Mouse (Mus musculus) liver, embryonic 14.5 days (tissue): ENCODE results near the gene Med14. TPM values are rescaled to one million over a fixed set of nuclear protein-coding genes. Genes with fewer than 3 reads are reported as not detected.

Experiments used
- ATAC-seq: fragments of 200-750 bp; cut with Nextera tagmentation; 2 replicates; pipeline ENCODE4 v1.8.0; 2017; ENCODE audit warnings: moderate number of reproducible peaks, mild to moderate bottlenecking, moderate library complexity; ENCODE audit not compliant: insufficient read depth
- DNase-seq, 3 experiments: peaks; one replicate each; pipeline ENCODE4 v3.0.0-alpha.2; 2012 to 2013; ENCODE audit warnings: low read depth in 3 of 3, low spot score in 3 of 3
- H3K27ac ChIP-seq: fragments of 300-500 bp; sonication (generic); 2 replicates; pipeline ENCODE4 v1.5.1; 2014; ENCODE audit warnings: moderate library complexity, mild to moderate bottlenecking, control low read depth, inconsistent platforms
- H3K27me3 ChIP-seq: fragments of 300-500 bp; sonication (generic); 2 replicates; pipeline ENCODE4 v1.6.1; 2014; ENCODE audit warnings: mild to moderate bottlenecking, low read length, moderate library complexity; ENCODE audit not compliant: control insufficient read depth, insufficient read depth
- H3K36me3 ChIP-seq: fragments of 300-500 bp; sonication (generic); replicated peaks from 2 replicates; pipeline ENCODE4 v1.6.1; 2014; ENCODE audit warnings: low read depth; ENCODE audit not compliant: control insufficient read depth, insufficient read depth
- H3K4me1 ChIP-seq, 2 experiments: fragments of 200-500 bp in 1 of 2; fragments of 300-500 bp in 1 of 2; sonication (generic) in 1 of 2; replicated peaks; 2 replicates each; pipeline ENCODE4 v1.6.1; 2012 to 2014; ENCODE audit warnings: antibody characterized with exemption in 1 of 2, inconsistent platforms in 1 of 2, low read length in 1 of 2; ENCODE audit not compliant: control insufficient read depth in 2 of 2, insufficient read depth in 2 of 2
- H3K4me2 ChIP-seq: fragments of 300-500 bp; sonication (generic); 2 replicates; pipeline ENCODE4 v1.6.1; 2014; ENCODE audit warnings: low read depth, mild to moderate bottlenecking, control low read depth, moderate library complexity
- H3K4me3 ChIP-seq, 2 experiments: fragments of 200-500 bp in 1 of 2; fragments of 300-500 bp in 1 of 2; sonication (generic) in 1 of 2; 2 replicates each; pipeline ENCODE4 v1.5.1; 2012 to 2014; ENCODE audit warnings: low read depth in 2 of 2, low read length in 2 of 2, mild to moderate bottlenecking in 2 of 2, control low read depth in 1 of 2, inconsistent platforms in 1 of 2, moderate library complexity in 1 of 2; ENCODE audit not compliant: insufficient read depth in 1 of 2
- H3K9ac ChIP-seq: fragments of 300-500 bp; sonication (generic); replicated peaks from 2 replicates; pipeline ENCODE4 v1.6.1; 2014; ENCODE audit warnings: mild to moderate bottlenecking, control low read depth, moderate library complexity
- H3K9me3 ChIP-seq: fragments of 300-500 bp; sonication (generic); 2 replicates; pipeline ENCODE4 v1.6.1; 2016; ENCODE audit warnings: low read length, mixed read lengths; ENCODE audit not compliant: control insufficient read depth
- CTCF ChIP-seq: IDR thresholded peaks from 2 replicates; pipeline ENCODE4 v1.5.1; 2016; ENCODE audit warnings: antibody characterized with exemption, low read depth, control low read depth
- EP300 ChIP-seq: IDR thresholded peaks from 2 replicates; pipeline ENCODE4 v1.6.1; 2016; ENCODE audit warnings: antibody characterized with exemption, low read depth
- WGBS: fragments of 180-500 bp; shearing (Covaris S2); extraction: QIAGEN DNeasy Blood & Tissue Kit; methylation state at CpG from one replicate; pipeline ENCODE4 v1.1.7; 2014; ENCODE audit not compliant: insufficient replicate concordance; 5-methylcytosine and 5-hydroxymethylcytosine counted together
- polyA plus RNA-seq, 2 experiments: library from polyadenylated mRNA; depleted of rRNA in 1 of 2; stranded (reverse) in 1 of 2; unstranded in 1 of 2; fragments of >200 nt; fragmentation: Nextera tagmentation in 1 of 2; extraction: Ambion mirVana in 1 of 2; gene quantifications; 2 replicates each; pipeline versions ENCODE4 v1.2.1 to v1.2.3; 2012 to 2014

Gene Med14
- polyA plus RNA-seq, 2 experiments: 7.5 to 7.6 TPM

DNA sequence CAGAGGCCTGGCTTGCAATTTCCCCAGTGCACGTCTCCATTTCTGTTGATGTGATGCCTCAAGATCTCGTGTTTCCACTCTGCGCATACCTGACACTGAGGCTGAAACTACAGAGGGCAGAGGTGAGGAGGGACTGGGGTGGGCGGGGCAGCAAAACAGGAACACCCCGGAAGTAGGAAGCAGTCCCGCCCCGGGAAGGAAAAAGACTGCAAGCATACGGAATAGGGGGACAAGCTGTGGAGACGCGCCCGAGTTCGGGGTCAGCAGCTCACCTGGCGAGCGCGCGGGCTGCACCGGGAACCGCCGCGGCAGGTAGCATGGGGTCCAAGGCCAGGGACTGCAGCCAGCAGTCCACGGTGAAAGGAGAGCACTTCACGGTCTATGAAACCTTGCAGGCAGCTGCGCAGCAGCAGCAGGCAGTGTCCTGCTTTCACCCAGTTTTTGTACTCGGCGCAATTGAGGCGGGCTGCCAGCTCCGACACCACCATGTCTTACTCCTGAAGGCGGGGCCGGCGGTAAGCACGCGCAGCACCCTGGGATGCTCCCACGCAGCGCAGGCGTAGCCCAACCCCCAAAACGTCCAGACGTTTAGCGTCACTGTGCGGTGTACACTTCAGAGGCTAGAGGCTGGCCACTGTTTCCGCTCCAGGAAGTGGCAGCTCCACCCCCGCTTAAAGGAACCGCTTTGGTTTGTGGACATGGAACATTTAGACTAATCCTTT is 88.7 kb downstream of the Med14 start, which contains the start of gene 1810030O07Rik:
Gene 1810030O07Rik (minus strand): TSS at position 615 of the 722 bp plus-strand sequence.
- Histone ChIP-seq H3K9me3 (no peaks in the 10 kb centered on the region), H3K27ac (peak within 1 kb of the TSS; percentile 69), H3K36me3 (no peaks in the 10 kb centered on the region), H3K4me1 (peaks cover 0 to 8% of the 10 kb centered on the region in 2 experiments; a peak in 1 of 4 replicates), H3K4me2 (peak within 1 kb of the TSS; percentile 67), H3K4me3 (peak within 1 kb of the TSS; percentile 78 to 83), H3K27me3 (no peaks in the 10 kb centered on the region), H3K9ac (peak within 1 kb of the TSS; percentile 69)
- ATAC-seq (peak; percentile 99), DNase-seq (peak; percentile 71 to 74 (median 73))
- 5% methylated on average over 38 of the region's 42 CpGs for WGBS
- TF ChIP-seq CTCF: no peak

DNA sequence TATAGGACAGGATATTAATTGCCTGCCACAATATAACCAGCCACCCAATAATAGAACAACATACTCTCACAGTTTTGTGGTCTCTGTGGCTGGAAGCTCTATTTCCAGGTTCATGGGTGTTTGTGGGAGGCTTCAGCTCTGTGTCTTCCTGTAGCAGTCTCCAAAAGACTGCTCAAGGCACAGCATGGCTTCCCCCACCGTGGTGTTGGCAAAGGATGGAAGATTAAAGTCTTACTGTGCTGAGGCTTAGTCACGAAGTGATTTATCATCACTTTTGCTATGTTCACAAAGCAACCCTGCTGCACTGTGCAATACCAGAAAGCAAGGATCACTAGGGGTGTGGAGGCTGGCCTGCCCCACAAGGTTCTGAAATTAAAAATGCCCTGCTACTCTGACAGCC is 108.0 kb downstream of the Med14 start:
- Histone ChIP-seq H3K4me1 (no peaks in the 10 kb centered on the region), H3K4me3 (no peak overlapping the region), H3K36me3 (peaks cover 2% of the 10 kb centered on the region), H3K9me3 (no peaks in the 10 kb centered on the region), H3K9ac (no peak overlapping the region), H3K27me3 (no peaks in the 10 kb centered on the region), H3K4me2 (no peak overlapping the region), H3K27ac (no peak overlapping the region)
- ATAC-seq (no peak), DNase-seq (no peak)
- TF ChIP-seq EP300 (no peak), CTCF (no peak)
- 69% methylated on average over 2 of the region's 2 CpGs for WGBS

DNA sequence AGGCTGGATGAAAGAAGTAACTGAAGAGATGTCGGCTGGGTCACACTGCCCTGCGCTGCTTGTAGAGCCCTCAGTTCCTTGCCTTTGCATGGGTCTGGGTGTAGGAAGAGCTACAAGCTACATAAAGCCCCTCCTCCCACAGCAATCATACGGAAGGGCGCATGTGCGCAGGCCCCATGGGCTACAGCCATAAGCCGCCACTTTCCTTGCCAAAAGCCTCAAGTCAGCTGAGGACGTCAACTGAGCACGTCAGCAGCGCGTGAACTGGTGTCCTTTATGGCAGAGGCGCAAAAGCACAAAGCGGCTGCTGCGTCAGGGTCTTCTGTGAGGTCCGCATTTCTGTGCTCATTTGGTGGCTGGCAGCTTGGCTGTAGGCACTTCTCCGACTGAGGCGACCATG is 110.0 kb downstream of the Med14 start:
- H3K36me3 ChIP-seq: no peaks in the 10 kb centered on the region
- no peak overlapping the region for H3K9ac ChIP-seq
- no peak for DNase-seq
- H3K4me2 ChIP-seq: no peak overlapping the region
- no peak overlapping the region for H3K4me3 ChIP-seq
- TF ChIP-seq EP300: no peak
- H3K9me3 ChIP-seq: no peaks in the 10 kb centered on the region
- no peaks in the 10 kb centered on the region for H3K27me3 ChIP-seq
- no peak overlapping the region for H3K27ac ChIP-seq
- ATAC-seq: no peak
- 84% methylated on average over 16 of the region's 16 CpGs for WGBS
- H3K4me1 ChIP-seq: no peaks in the 10 kb centered on the region

DNA sequence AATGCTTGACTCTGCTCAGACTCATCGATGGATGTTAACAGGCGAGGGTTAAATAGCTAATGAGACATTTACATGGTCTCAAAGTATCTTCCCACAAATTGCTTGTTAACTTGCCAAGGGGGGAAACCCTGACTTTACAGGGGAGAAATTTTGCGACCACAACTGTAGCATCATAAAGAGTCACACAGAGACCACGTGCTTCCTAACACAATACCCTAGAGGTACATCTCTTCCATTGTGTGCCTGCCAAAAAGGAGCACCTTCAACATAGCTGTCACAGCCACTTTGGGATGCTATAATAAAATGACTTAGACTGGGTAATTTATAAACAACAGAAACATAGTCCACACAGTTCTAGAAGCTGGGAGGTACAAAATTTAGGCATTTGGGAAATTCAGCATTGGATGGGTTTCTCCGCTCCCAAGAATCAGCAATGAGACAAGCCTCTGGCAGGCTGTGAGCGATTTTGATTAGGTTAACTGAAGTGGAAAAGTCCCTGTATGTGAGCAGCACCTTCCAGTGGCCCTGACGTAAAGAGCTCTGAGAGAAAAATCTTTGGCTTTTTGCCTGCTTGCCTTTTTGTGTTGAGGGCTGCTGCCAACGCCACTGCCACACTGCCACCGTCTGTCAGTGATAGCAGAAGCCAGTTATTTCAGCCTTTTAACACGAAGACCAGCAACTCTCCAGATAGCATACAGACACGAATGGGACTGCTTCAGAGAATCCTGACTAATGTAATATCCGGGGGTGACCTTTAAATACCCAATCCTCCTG is 116.2 kb downstream of the Med14 start:
- Histone ChIP-seq H3K27me3 (no peaks in the 10 kb centered on the region), H3K9ac (no peak overlapping the region), H3K4me3 (no peak overlapping the region), H3K27ac (no peak overlapping the region), H3K4me1 (no peaks in the 10 kb centered on the region), H3K4me2 (no peak overlapping the region), H3K9me3 (no peaks in the 10 kb centered on the region), H3K36me3 (no peaks in the 10 kb centered on the region)
- TF ChIP-seq EP300 (no peak), CTCF (no peak)
- WGBS: 55% methylated on average over 12 of the region's 12 CpGs
- ATAC-seq (no peak), DNase-seq (no peak)

DNA sequence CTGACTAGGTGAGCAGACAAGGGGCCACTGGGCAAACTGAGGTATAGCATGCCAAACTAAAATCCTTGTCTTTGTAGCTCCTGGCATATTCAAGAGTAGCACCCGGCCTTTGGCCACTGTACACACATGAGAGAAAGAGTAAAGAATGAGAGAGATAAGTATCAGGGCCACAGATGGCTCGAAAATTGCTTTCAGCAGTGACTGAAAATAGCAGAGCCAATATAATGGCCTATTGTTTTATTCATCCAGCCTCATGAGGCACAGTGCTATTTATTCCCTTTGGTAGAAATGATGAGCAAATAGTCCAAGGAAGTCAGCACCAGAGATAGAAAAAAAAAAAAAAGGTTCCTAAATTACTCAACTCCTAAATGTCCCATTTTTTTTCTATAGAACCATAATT is 116.9 kb downstream of the Med14 start:
- Histone ChIP-seq H3K9ac (no peak overlapping the region), H3K9me3 (no peaks in the 10 kb centered on the region), H3K4me2 (no peak overlapping the region), H3K27ac (no peak overlapping the region), H3K4me3 (no peak overlapping the region), H3K36me3 (no peaks in the 10 kb centered on the region), H3K4me1 (no peaks in the 10 kb centered on the region), H3K27me3 (no peaks in the 10 kb centered on the region)
- no peak for ATAC-seq
- 30% methylated on average over 2 of the region's 2 CpGs for WGBS
- no peak for TF ChIP-seq EP300
- no peak for TF ChIP-seq CTCF
- no peak for DNase-seq

Other genes with a start within 250 kb of the Med14 start
- 15.7 and 18.4 TPM in 2 replicates for gene Atp6ap2, start 174.3 kb downstream of the Med14 start, polyA plus RNA-seq (2012; rRNA removed)
- 54.9 and 61.2 TPM in 2 replicates for gene Atp6ap2, start 174.3 kb downstream of the Med14 start, polyA plus RNA-seq (2014; fragmentation: Nextera tagmentation; extraction: Ambion mirVana)
- gene 1810030O07Rik, start 88.4 kb downstream of the Med14 start, polyA plus RNA-seq (2012; rRNA removed): 5.5 and 7.2 TPM in 2 replicates
- gene 1810030O07Rik, start 88.4 kb downstream of the Med14 start, polyA plus RNA-seq (2014; fragmentation: Nextera tagmentation; extraction: Ambion mirVana): 10.5 and 10.7 TPM in 2 replicates